Mouse (Mus musculus): ENCODE measurements around the gene L3mbtl1. TPM values are rescaled to one million over a fixed set of nuclear protein-coding genes. Genes with fewer than 3 reads are reported as not detected.

Gene L3mbtl1
- polyA plus RNA-seq, 1 experiment from 2014 or later: 0.09 TPM

DNA sequence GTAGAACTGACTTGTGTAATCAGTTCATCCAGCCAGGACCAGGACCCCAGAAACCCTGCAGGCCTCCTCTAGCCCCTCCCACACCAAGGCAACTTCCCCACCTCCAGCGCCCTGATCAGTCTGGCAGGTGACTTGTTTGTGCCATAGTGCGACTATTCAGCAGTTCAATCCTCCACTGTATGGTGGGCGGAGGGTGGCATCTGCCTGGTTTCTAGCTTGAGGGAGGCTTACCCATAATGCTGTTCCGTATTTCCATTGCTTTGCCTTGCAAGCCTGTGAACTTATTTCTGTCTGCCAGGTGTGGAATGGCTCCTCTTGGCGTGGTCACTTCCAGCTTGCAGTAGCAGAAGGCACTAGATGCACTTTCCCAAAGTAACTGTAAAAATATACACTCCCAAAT is 20.4 kb upstream of the L3mbtl1 start:
- Histone ChIP-seq H3K36me3 (ENCODE audit: insufficient read depth, low read length) (no peaks in the 10 kb centered on the region), H3K9me3 (ENCODE audit: low read length) (no peaks in the 10 kb centered on the region), H3K4me2 (replicated peaks; ENCODE audit: low read depth, low read length) (no peak overlapping the region), H3K27me3 (ENCODE audit: insufficient read depth, low read length) (peaks cover 4% of the 10 kb centered on the region; the same call in 1 of the 2 replicates), H3K4me1 (ENCODE audit: insufficient read depth, low read length) (no peaks in the 10 kb centered on the region), H3K4me3 (ENCODE audit: low read length) (no peak overlapping the region), H3K27ac (ENCODE audit: low read length) (no peak overlapping the region), H3K9ac (replicated peaks; ENCODE audit: low read length) (no peak overlapping the region)
- 82% methylated on average over 5 of the region's 5 CpGs for WGBS
- ATAC-seq (ENCODE audit: low FRiP score, low TSS enrichment): no peak

DNA sequence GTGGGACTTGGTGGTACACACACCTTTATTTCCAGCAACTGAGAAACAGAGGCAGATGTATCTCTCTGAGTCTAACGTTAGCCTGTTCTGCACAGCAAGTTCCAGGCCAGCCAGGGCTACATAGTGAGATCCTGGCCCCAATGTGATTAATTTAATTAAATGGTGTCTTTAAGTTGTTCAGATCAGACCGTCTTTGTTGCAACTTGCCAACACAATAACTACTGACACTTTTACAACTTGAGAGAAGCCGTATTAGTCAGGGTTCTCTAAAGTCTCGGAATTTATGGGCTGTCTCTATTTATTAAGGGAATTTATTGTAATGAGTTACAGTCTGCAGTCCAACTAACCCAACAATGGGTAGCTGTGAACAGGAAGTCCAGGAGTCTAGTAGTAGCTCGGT is 19.1 kb upstream of the L3mbtl1 start:
- H3K4me2 ChIP-seq (replicated peaks; ENCODE audit: low read depth, low read length): no peak overlapping the region
- H3K27ac ChIP-seq (ENCODE audit: low read length): no peak overlapping the region
- WGBS: 36% methylated on average over 5 of the region's 5 CpGs
- peaks cover 12% of the 10 kb centered on the region; the same call in 1 of the 2 replicates for H3K27me3 ChIP-seq (ENCODE audit: insufficient read depth, low read length)
- H3K9ac ChIP-seq (replicated peaks; ENCODE audit: low read length): no peak overlapping the region
- no peaks in the 10 kb centered on the region for H3K36me3 ChIP-seq (ENCODE audit: insufficient read depth, low read length)
- ATAC-seq (ENCODE audit: low FRiP score, low TSS enrichment): no peak
- H3K4me1 ChIP-seq (ENCODE audit: insufficient read depth, low read length): 0 out of 2 replicates have a peak, but pooled peaks cover 3% of the 10 kb centered on the region
- no peaks in the 10 kb centered on the region for H3K9me3 ChIP-seq (ENCODE audit: low read length)
- no peak overlapping the region for H3K4me3 ChIP-seq (ENCODE audit: low read length)

DNA sequence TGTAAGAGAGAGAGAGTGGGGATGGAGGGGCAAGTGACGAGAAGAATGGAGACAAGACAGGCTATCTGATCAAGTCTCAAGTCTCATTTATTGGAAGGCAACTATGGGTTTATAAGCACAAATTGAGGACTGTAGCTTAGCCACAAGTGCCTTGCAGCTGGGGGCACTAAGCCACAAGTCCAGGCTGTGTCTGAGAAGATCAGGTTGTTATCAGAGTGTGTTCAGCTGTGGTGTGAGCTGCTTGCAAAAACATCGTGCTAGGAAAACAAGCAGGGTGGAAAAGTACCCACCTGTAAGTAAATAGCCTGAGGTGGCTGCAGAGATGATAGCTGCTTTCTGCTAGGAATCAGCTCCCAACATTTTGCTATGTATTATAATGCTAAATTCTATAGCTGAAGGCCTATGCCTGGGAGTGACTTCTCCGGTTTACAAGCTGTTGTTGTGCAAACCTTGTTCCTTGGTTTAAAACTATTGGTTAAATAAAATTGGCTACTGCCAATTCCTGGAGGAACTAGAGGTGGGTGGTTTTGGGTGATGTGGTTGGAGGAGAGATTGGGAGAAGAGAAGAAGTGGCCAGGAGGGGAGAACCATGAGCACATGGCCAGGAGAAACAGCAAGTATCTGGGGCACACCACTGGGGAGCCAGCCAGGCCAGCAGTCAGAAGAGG is 15.2 kb upstream of the L3mbtl1 start:
- WGBS: 76% methylated on average over 3 of the region's 3 CpGs
- H3K4me3 ChIP-seq (ENCODE audit: low read length): no peak overlapping the region
- peaks cover 3% of the 10 kb centered on the region; the same call in 1 of the 2 replicates for H3K36me3 ChIP-seq (ENCODE audit: insufficient read depth, low read length)
- no peak overlapping the region for H3K9ac ChIP-seq (replicated peaks; ENCODE audit: low read length)
- H3K4me1 ChIP-seq (ENCODE audit: insufficient read depth, low read length): peaks cover 24% of the 10 kb centered on the region
- H3K27me3 ChIP-seq (ENCODE audit: insufficient read depth, low read length): peaks cover 15% of the 10 kb centered on the region; the same call in 1 of the 2 replicates
- H3K4me2 ChIP-seq (replicated peaks; ENCODE audit: low read depth, low read length): no peak overlapping the region
- no peak overlapping the region for H3K27ac ChIP-seq (ENCODE audit: low read length)
- no peak for ATAC-seq (ENCODE audit: low FRiP score, low TSS enrichment)
- no peaks in the 10 kb centered on the region for H3K9me3 ChIP-seq (ENCODE audit: low read length)

DNA sequence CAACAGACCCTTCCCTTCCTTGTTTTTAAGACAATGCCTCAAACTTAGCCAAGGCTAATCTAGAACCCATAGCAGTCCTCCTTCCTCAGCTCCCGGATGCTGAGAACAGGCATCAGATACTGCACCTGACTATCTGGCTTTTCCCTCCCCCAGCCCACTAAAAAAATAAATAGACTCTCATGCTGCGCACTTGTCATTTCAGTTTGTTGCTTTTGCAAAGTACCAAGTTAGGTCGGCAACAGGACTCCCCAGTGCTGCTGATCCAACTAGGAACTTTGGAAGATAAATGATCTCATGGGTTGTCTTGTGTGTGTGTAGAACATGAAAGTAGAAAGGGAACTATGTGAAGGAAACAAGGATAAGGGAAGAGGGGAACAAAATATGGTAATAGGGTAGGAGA is 13.6 kb upstream of the L3mbtl1 start:
- no peak overlapping the region for H3K27ac ChIP-seq (ENCODE audit: low read length)
- no peak for ATAC-seq (ENCODE audit: low FRiP score, low TSS enrichment)
- WGBS: 53% methylated on average over 3 of the region's 3 CpGs
- H3K27me3 ChIP-seq (ENCODE audit: insufficient read depth, low read length): peaks cover 15% of the 10 kb centered on the region; the same call in 1 of the 2 replicates
- H3K9ac ChIP-seq (replicated peaks; ENCODE audit: low read length): no peak overlapping the region
- H3K4me2 ChIP-seq (replicated peaks; ENCODE audit: low read depth, low read length): no peak overlapping the region
- H3K9me3 ChIP-seq (ENCODE audit: low read length): no peaks in the 10 kb centered on the region
- peaks cover 19% of the 10 kb centered on the region for H3K36me3 ChIP-seq (ENCODE audit: insufficient read depth, low read length)
- H3K4me1 ChIP-seq (ENCODE audit: insufficient read depth, low read length): peaks cover 28% of the 10 kb centered on the region
- no peak overlapping the region for H3K4me3 ChIP-seq (ENCODE audit: low read length)

DNA sequence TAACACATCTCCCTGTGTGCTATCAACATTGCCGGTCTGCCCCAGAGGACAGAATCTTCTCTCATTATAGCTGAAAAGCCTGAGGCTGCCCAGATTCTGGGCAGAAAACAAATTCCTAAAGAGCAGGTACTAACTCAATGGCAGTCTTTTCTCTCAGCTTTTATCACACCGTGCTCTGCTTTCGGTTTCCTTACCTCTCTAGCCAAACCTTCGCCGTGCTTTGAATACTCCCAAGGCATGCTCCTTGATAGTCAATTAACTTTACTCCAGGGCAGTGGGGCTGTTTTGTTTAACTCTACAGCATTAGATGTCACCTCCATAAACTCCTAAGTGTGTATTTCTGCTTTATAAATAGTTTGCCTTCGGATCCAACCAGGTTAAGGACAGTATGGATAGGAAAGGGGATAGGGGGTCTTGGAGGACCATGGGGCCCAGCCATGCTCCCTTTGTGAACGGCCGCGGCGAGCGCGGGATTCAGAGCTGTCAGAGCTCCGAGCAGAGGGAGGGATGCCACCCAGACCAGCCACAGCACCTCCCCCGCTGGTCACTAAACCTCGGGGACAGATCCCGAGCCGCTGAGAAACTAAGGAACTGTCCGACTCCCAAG is 12.7 kb upstream of the L3mbtl1 start:
- Histone ChIP-seq H3K27ac (ENCODE audit: low read length) (peak overlapping the region; percentile 96), H3K27me3 (ENCODE audit: insufficient read depth, low read length) (peaks cover 15% of the 10 kb centered on the region; the same call in 1 of the 2 replicates), H3K4me3 (ENCODE audit: low read length) (peak overlapping the region; percentile 75), H3K36me3 (ENCODE audit: insufficient read depth, low read length) (peaks cover 25% of the 10 kb centered on the region), H3K4me1 (ENCODE audit: insufficient read depth, low read length) (peaks cover 28% of the 10 kb centered on the region), H3K9ac (replicated peaks; ENCODE audit: low read length) (peak overlapping the region; percentile 99), H3K9me3 (ENCODE audit: low read length) (no peaks in the 10 kb centered on the region), H3K4me2 (replicated peaks; ENCODE audit: low read depth, low read length) (peak overlapping the region; percentile 82)
- peak; percentile 17 for ATAC-seq (ENCODE audit: low FRiP score, low TSS enrichment)
- 1% methylated on average over 18 of the region's 18 CpGs for WGBS

DNA sequence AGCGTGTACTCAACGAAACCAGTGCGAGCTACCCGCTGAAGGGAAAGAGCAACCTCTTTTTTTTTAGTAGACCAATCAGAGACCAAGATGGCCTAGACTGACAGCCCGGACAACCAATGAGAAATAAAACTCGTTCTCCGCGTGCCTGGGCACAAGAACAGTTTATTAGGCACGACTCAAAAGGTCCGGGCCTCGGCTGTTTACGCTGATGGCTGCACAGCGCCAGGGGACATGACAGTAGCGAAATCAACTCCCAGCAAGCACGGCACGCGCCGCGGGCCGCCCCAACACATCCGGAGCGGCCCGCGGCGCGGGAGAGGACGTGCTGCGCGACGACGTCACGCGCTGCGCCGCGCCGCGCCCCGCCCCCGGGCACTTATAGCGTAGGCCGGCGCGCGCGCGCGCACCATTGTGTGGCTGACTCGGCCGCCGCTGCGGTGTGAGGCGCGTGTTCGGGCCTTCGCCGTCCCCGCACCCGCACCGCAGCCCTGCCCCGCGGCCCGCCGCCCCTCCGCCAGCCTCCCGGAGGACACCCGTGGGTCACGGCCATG is 12.1 kb upstream of the L3mbtl1 start, which contains the start of gene Srsf6:
TSS of gene Srsf6 (plus strand) at position 406 of the 551 bp plus-strand sequence.
- Histone ChIP-seq H3K9me3 (ENCODE audit: low read length) (no peaks in the 10 kb centered on the region), H3K36me3 (ENCODE audit: insufficient read depth, low read length) (peaks cover 27% of the 10 kb centered on the region), H3K4me2 (replicated peaks; ENCODE audit: low read depth, low read length) (peak within 1 kb of the TSS; percentile 82), H3K9ac (replicated peaks; ENCODE audit: low read length) (peak within 1 kb of the TSS; percentile 99), H3K27me3 (ENCODE audit: insufficient read depth, low read length) (peaks cover 15% of the 10 kb centered on the region; the same call in 1 of the 2 replicates), H3K4me1 (ENCODE audit: insufficient read depth, low read length) (peaks cover 28% of the 10 kb centered on the region), H3K27ac (ENCODE audit: low read length) (peak within 1 kb of the TSS; percentile 96), H3K4me3 (ENCODE audit: low read length) (peak within 1 kb of the TSS; percentile 75)
- peak; percentile 92 for ATAC-seq (ENCODE audit: low FRiP score, low TSS enrichment)
- WGBS: 0% methylated on average over 58 of the region's 68 CpGs

DNA sequence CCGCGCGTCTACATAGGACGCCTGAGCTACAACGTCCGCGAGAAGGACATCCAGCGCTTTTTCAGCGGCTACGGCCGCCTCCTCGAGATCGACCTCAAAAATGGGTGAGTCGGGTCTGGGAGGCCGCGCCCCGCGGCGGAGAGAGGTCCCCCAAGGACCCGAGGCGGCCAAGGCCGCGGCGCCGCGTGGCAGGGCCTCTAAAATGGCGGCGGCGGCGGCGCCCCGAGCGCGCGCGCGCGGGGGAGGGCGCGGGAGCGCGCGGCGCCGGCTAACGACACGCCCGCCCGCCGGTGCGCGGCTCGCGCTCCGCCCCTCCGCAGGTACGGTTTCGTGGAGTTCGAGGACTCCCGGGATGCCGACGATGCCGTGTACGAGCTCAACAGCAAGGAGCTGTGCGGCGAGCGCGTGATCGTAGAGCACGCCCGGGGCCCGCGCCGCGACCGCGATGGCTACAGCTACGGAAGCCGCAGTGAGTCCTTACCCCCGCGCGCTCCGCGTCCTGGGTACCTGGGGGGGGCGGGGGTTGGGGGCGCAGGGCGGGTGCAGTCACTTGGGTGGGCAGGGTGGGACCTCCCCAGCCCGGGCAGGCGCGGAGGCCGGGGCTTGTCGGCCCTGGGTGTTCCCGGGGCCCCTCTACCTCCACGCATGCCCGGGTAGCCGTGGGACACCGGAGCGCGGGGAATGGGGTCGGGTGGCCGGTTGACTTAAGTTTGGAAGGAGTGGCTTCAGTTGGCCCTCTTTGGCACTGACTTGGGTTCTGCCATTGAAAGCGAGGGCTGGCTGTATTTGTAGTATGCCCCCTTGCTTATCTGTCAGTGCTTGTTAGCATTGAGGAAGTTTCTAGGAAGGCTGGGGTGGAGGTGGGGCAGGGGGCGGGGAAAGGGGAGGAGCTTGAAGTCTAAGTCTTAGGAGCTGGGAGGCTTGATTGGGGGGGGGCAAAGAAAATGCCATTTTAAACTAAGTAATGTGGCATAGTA is 11.3 kb upstream of the L3mbtl1 start:
- Histone ChIP-seq H3K9ac (replicated peaks; ENCODE audit: low read length) (peak overlapping the region; percentile 99), H3K27ac (ENCODE audit: low read length) (peak overlapping the region; percentile 96), H3K4me3 (ENCODE audit: low read length) (peak overlapping the region; percentile 75), H3K4me2 (replicated peaks; ENCODE audit: low read depth, low read length) (peak overlapping the region; percentile 82), H3K36me3 (ENCODE audit: insufficient read depth, low read length) (peaks cover 33% of the 10 kb centered on the region), H3K27me3 (ENCODE audit: insufficient read depth, low read length) (peaks cover 15% of the 10 kb centered on the region; the same call in 1 of the 2 replicates), H3K4me1 (ENCODE audit: insufficient read depth, low read length) (peaks cover 28% of the 10 kb centered on the region), H3K9me3 (ENCODE audit: low read length) (no peaks in the 10 kb centered on the region)
- WGBS: under 1% methylated on average over 88 of the region's 103 CpGs
- peak; percentile 39 for ATAC-seq (ENCODE audit: low FRiP score, low TSS enrichment)

DNA sequence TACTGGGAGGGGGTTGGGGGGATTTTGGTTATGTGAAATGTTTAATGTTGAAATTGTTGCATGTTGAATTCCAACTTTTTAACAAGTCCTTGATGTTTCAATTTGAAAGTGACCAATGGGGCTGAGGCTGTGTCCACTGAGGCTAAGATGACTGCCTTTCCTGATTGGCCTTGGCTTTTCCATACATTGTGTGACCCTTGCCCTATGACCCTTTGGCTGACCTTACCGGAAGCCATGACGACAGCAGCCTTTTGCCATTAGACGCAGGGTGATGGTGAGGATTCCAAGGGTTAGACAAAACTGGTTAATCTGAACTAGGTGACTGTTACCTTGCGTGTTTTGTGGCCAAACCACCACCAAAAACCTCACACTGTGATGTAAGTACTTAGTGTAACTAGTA is 10.6 kb upstream of the L3mbtl1 start:
- H3K4me3 ChIP-seq (ENCODE audit: low read length): peak overlapping the region; percentile 75
- peaks cover 39% of the 10 kb centered on the region for H3K36me3 ChIP-seq (ENCODE audit: insufficient read depth, low read length)
- peak overlapping the region; percentile 82 for H3K4me2 ChIP-seq (replicated peaks; ENCODE audit: low read depth, low read length)
- peak overlapping the region; percentile 55 for H3K9ac ChIP-seq (replicated peaks; ENCODE audit: low read length)
- H3K4me1 ChIP-seq (ENCODE audit: insufficient read depth, low read length): peaks cover 28% of the 10 kb centered on the region
- ATAC-seq (ENCODE audit: low FRiP score, low TSS enrichment): no peak
- H3K9me3 ChIP-seq (ENCODE audit: low read length): no peaks in the 10 kb centered on the region
- peaks cover 15% of the 10 kb centered on the region; the same call in 1 of the 2 replicates for H3K27me3 ChIP-seq (ENCODE audit: insufficient read depth, low read length)
- H3K27ac ChIP-seq (ENCODE audit: low read length): no peak overlapping the region
- WGBS: 44% methylated on average over 4 of the region's 4 CpGs

DNA sequence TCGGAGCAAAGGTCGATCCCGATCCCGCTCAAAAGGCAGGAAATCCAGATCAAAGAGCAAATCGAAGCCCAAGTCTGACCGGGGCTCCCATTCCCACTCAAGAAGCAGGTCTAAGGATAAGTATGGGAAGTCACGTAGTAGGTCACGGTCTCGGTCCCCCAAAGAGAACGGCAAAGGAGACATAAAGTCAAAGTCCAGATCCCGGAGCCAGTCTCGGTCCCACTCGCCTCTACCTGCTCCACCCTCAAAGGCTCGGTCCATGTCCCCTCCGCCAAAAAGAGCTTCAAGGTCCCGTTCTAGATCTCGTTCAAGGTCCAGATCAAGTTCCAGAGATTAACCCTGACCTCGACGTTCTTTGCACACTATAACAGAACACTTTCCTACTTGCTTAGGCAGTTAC is 8.9 kb upstream of the L3mbtl1 start:
- Histone ChIP-seq H3K9me3 (ENCODE audit: low read length) (no peaks in the 10 kb centered on the region), H3K9ac (replicated peaks; ENCODE audit: low read length) (no peak overlapping the region), H3K27me3 (ENCODE audit: insufficient read depth, low read length) (peaks cover 4% of the 10 kb centered on the region; the same call in 1 of the 2 replicates), H3K4me1 (ENCODE audit: insufficient read depth, low read length) (peaks cover 22% of the 10 kb centered on the region), H3K4me3 (ENCODE audit: low read length) (no peak overlapping the region), H3K36me3 (ENCODE audit: insufficient read depth, low read length) (peaks cover 53% of the 10 kb centered on the region), H3K4me2 (replicated peaks; ENCODE audit: low read depth, low read length) (no peak overlapping the region), H3K27ac (ENCODE audit: low read length) (no peak overlapping the region)
- no peak for ATAC-seq (ENCODE audit: low FRiP score, low TSS enrichment)
- 91% methylated on average over 19 of the region's 19 CpGs for WGBS
